Mouse (Mus musculus) lung, postnatal 0 days (tissue): Measurements from ENCODE around the gene Stxbp5.

ENCODE experiments used
- CTCF ChIP-seq: IDR thresholded peaks from 2 replicates; pipeline ENCODE4 v1.5.1; 2016; ENCODE audit warnings: antibody characterized with exemption, mild to moderate bottlenecking
- EP300 ChIP-seq: IDR thresholded peaks from 2 replicates; pipeline ENCODE4 v1.6.1; 2016; ENCODE audit warnings: antibody characterized with exemption, mild to moderate bottlenecking, control low read depth

- TF ChIP-seq CTCF (no peak), EP300 (no peak)
Measured at GRCm38 (mm10) chr10:9839408-9839807, 61.5 kb downstream of the Stxbp5 start.
